Mouse (Mus musculus): ENCODE measurements around the gene Tmem59. TPM values are rescaled to one million over a fixed set of nuclear protein-coding genes. Genes with fewer than 3 reads are reported as not detected.

The Tmem59 gene
- total RNA-seq, 2 experiments from 2014 or later, result 217 to 233 TPM

DNA sequence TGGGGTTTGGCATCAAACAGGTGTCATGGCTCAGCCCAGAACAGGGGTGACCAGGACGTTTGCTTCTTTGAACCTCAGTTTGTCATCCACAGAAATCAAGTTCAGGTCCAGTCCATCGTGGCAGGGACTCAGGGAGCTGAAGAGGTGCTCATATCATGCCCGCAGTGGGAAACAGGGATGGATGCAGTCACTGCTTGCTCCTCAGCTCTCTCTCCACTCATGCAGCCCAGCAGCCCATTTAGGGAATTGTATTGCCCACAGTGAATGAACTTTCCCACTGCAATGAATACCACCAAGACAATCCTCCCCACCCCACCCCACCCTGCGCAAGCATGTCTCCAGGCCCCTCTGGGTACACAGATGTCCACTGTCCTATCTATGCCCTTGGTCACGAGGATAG lies 33.7 kb downstream of the Tmem59 start:
- intact Hi-C loops (cut with DNase I), result no loop called here
- TF ChIP-seq CTCF (IDR thresholded peaks at IDR 0.05), result no peak
- H3K27ac ChIP-seq, result no peak overlapping the region
- H3K4me3 ChIP-seq, result no peak overlapping the region
- DNase-seq (ENCODE audit: extremely low spot score in 1 of 2, low spot score in 2 of 2), result no peak

DNA sequence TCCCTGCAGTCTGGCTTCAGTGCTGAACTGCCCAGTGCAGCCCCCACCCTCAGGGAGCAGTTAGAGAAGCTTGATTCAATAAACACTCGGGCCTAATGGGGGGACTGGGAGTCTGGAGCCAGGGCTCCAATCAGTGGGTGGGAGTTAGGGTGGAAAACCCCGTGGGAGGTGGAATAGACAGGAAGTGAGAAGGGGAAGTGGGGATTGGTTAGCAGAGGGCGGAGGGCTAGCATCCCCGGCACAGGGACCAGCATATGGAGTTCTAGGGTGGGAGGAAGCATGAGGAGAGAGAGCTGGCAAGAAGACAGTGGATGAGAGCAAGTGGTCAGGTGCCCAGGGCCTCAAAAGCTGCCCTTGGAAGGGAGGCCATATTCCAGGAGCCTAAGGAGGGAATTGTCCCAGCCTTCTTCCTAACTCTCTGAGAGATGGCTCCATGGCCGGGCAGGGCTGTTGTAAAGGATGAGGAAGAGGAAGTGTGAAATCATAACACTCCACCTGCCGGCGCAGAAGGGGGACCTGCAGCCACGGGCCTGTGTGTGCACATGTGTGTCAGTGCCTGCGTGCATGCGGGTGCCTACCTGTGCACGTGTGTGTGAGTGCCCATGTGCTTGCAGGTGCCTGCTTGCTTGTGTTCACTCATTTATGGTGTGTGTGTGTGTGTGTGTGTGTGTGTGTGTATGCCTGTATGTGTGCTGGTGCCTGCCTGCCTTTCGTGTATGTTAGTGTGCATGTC lies 35.2 kb downstream of the Tmem59 start:
- Histone ChIP-seq H3K27ac (no peak overlapping the region), H3K4me3 (no peak overlapping the region)
- DNase-seq (ENCODE audit: extremely low spot score in 1 of 2, low spot score in 2 of 2), result no peak
- no peak for TF ChIP-seq CTCF (IDR thresholded peaks at IDR 0.05)
- intact Hi-C loops (cut with DNase I), result no loop called here

DNA sequence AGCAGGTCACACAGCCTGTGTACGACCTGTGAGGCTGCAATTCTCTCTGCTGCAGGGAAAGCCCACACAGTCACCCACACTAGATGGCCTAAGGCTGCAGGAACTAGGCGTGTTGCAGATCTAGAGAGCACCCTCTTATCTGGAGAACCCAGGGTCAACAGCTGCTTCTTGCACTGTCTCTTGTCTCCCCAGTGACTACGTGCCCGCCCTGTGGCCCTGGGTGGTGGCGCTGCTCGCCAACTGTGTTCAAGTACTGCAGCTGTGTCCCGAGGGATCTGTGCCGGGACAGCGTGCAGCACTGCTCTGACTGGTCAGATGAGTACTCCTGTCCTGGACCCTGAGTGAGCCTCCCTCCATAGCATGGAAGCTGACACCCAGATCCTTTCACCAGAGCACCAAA lies 39.4 kb downstream of the Tmem59 start:
- Histone ChIP-seq H3K4me3 (no peak overlapping the region), H3K27ac (no peak overlapping the region)
- TF ChIP-seq CTCF (IDR thresholded peaks at IDR 0.05), result no peak
- intact Hi-C loops (cut with DNase I), result no loop called here
- DNase-seq (ENCODE audit: extremely low spot score in 1 of 2, low spot score in 2 of 2), result no peak

DNA sequence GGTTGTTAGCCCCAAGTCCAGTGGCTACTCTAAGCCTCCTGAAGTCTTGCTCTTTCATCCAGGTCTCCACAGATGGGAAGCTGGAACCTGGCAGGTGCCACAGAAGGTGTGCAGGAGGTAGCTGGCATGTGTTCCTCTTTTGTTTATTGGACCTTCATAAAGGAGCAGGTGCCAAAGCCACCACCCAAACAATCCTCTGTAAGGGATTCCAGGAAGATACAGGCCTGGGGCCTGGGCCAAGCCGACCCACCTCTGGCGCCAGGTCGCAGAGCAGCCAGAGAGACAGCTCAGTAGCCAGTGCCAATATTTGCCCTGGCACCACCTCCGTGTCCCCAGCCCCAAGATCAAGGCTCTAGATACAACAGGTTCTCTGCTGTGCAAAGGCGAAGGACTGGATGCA lies 43.3 kb downstream of the Tmem59 start:
- TF ChIP-seq CTCF (IDR thresholded peaks at IDR 0.05), result no peak
- no peak for DNase-seq (ENCODE audit: extremely low spot score in 1 of 2, low spot score in 2 of 2)
- intact Hi-C loops (cut with DNase I), result no loop called here
- Histone ChIP-seq H3K4me3 (no peak overlapping the region), H3K27ac (no peak overlapping the region)

DNA sequence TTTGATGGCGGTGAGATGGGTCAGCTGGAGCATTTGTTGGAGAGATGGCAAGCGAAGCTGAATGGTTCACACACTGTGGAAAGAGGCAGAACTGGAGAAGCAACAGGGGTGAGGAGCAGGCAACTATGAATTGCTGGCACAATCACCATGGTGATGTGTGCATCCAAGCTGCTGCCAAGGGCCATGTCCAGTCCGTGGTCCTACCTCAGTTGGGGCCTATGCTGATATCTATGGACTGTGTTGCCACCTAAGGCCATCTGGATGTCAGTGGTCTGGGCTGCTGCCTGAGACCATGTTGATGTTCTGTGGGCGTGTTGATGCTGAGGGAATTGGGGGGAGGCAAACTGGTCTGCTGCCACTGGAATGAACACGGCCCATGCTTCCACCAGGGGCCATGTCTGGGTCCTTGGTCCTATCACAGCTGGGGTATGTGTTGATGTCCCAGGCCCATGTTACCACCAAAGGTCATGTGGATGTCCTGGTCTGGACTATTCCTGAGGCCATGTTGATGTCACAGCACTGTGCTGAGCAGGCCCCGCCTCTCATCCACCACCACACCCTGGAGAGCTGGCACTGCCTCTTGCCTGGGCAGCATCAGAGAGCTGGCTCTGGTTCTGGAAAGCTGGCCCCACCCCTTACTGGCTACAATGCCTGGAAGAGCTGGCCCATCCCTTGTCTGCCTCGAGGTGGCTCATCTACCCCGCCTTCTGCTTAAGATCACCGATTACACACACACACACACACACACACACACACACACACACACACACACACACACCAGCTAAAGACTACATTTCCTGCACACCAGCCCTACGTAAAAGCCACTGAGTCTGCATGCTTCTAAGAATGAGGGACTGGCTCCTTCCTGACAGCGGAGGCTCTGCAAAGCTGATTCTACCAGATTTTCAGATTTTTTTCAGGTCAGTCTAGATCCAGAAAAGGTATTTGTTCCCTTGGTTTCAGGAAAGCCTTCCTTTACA lies 45.3 kb downstream of the Tmem59 start:
- intact Hi-C loops (cut with DNase I), result no loop called here
- TF ChIP-seq CTCF (IDR thresholded peaks at IDR 0.05), result no peak
- DNase-seq (ENCODE audit: extremely low spot score in 1 of 2, low spot score in 2 of 2), result no peak

GRCm38 (mm10) chr4:107226313-107226712 lies 48.1 kb downstream of the Tmem59 start:
- H3K27ac ChIP-seq, result no peak overlapping the region
- intact Hi-C loops (cut with DNase I), result no loop called here
- no peak for TF ChIP-seq CTCF (IDR thresholded peaks at IDR 0.05)
- no peak overlapping the region for H3K4me3 ChIP-seq
- no peak for DNase-seq (ENCODE audit: extremely low spot score in 1 of 2, low spot score in 2 of 2)

More for the DNA sequence above, 45.3 kb downstream of the Tmem59 start:
- no peak overlapping the region for H3K27ac ChIP-seq
- H3K4me3 ChIP-seq, result no peak overlapping the region

GRCm38 (mm10) chr4:107232219-107232618 lies 54.0 kb downstream of the Tmem59 start:
- no peak overlapping the region for H3K4me3 ChIP-seq
- intact Hi-C loops (cut with DNase I), result loop anchor here (2.0 kb wide), 1 partner anchor 43 kb away; no protein-coding TSS in a partner anchor

GRCm38 (mm10) chr4:107238253-107238652 lies 60.1 kb downstream of the Tmem59 start:
- no peak for TF ChIP-seq CTCF (IDR thresholded peaks at IDR 0.05)
- DNase-seq (ENCODE audit: extremely low spot score in 1 of 2, low spot score in 2 of 2), result no peak
- Histone ChIP-seq H3K4me3 (no peak overlapping the region), H3K27ac (no peak overlapping the region)
- intact Hi-C loops (cut with DNase I), result no loop called here

More at GRCm38 (mm10) chr4:107232219-107232618, 54.0 kb downstream of the Tmem59 start:
- no peak for DNase-seq (ENCODE audit: extremely low spot score in 1 of 2, low spot score in 2 of 2)
- H3K27ac ChIP-seq, result no peak overlapping the region
- no peak for TF ChIP-seq CTCF (IDR thresholded peaks at IDR 0.05)

- no peak overlapping the region for H3K27ac ChIP-seq
- no peak overlapping the region for H3K4me3 ChIP-seq
- no peak for TF ChIP-seq CTCF (IDR thresholded peaks at IDR 0.05)
- no peak for DNase-seq (ENCODE audit: extremely low spot score in 1 of 2, low spot score in 2 of 2)
- intact Hi-C loops (cut with DNase I), result no loop called here
Measured at GRCm38 (mm10) chr4:107240196-107240595, 62.0 kb downstream of the Tmem59 start.

- no peak for DNase-seq (ENCODE audit: extremely low spot score in 1 of 2, low spot score in 2 of 2)
- H3K27ac ChIP-seq, result peak overlapping the region; percentile 40
- intact Hi-C loops (cut with DNase I), result no loop called here
- TF ChIP-seq CTCF (IDR thresholded peaks at IDR 0.05), result no peak
- no peak overlapping the region for H3K4me3 ChIP-seq
Measured at GRCm38 (mm10) chr4:107243365-107244333, 65.5 kb downstream of the Tmem59 start.

- intact Hi-C loops (cut with DNase I), result no loop called here
- Histone ChIP-seq H3K27ac (no peak overlapping the region), H3K4me3 (no peak overlapping the region)
- no peak for TF ChIP-seq CTCF (IDR thresholded peaks at IDR 0.05)
- DNase-seq (ENCODE audit: extremely low spot score in 1 of 2, low spot score in 2 of 2), result no peak
Measured at GRCm38 (mm10) chr4:107245368-107245767, 67.2 kb downstream of the Tmem59 start.

All from left cerebral cortex, adult 2 months (tissue).